Comparison of ENCODE assay signal across 1 mouse cellular context in genomic region chr11:116869223-116869622, GRCm38 (mm10).
TF ChIP-seq lines count a peak whose summit lies in the region.

No protein-coding gene starts in this region.

TF ChIP-seq in CH12.LX, 34 proteins besides CTCF, POLR2A, EP300 and RAD21 (continued from another document):
- TF ChIP-seq TBP (conservative IDR thresholded peaks at IDR 0.05; ENCODE audit: low read depth, low read length) = no peak
- TF ChIP-seq JUN (IDR thresholded peaks at IDR 0.05; ENCODE audit: insufficient read depth, low read depth, low read length) = no peak
- no peak for TF ChIP-seq SIN3A (IDR thresholded peaks at IDR 0.05; ENCODE audit: low read length)
- TF ChIP-seq ZNF384 (IDR thresholded peaks at IDR 0.05; ENCODE audit: low read depth, low read length) = no peak
- no peak for TF ChIP-seq ZKSCAN1 (IDR thresholded peaks at IDR 0.05; ENCODE audit: borderline replicate concordance, low read depth, low read length)
- TF ChIP-seq UBTF (IDR thresholded peaks at IDR 0.05; ENCODE audit: low read depth, low read length) = no peak
